Mouse (Mus musculus): ENCODE measurements at regions not wholly inside any gene's neighbourhood (a gene's known extent, or its start where the extent isn't known, plus 50 kb on each side); places are given as distances from the start of the nearest gene placed in this dataset.

- TF ChIP-seq CTCF (IDR thresholded peaks at IDR 0.05; ENCODE audit: borderline replicate concordance, extremely low read depth, insufficient read depth, insufficient read length) (peak; percentile 23; the same call in 1 of the 2 replicates), POLR2A (IDR thresholded peaks at IDR 0.05; ENCODE audit: borderline replicate concordance, extremely low read depth, insufficient read depth, insufficient read length, poor library complexity, severe bottlenecking) (no peak)
- DNase-seq (ENCODE audit: low read depth): peak; percentile 41
These were observed 375.5 kb downstream of the Nap1l3 start for GRCm38 (mm10) chrX:122021749-122022148.
